In genomic region chr12:80298714-80299113, GRCm38 (mm10) we compare ENCODE assay signal across 18 mouse cellular contexts. TPM values are rescaled to one million over a fixed set of nuclear protein-coding genes. Genes with fewer than 3 reads are reported as not detected.
DNase-seq lines count a peak whose midpoint lies in the region; ATAC-seq lines count a peak whose summit lies in the region.
"Had no signal": no experiment of that assay in that cellular context is flagged by ENCODE, and none has a peak within 500 bp of the region (broad histone marks: within the 10 kb centered on the region; RNA-seq: fewer than 3 reads in every experiment).

No protein-coding gene starts in this region.

- peak overlapping the region; percentile 10; the same call in 1 of the 2 replicates for H3K27ac ChIP-seq in limb, embryonic 13.5 days
- H3K27ac ChIP-seq in limb, embryonic 10.5 days: no peak overlapping the region
- H3K27ac ChIP-seq: embryonic facial prominence, embryonic 13.5 days; forebrain, embryonic 12.5 days; hindbrain, embryonic 10.5 days; hindbrain, embryonic 14.5 days had no signal

- H3K36me3 ChIP-seq in limb, embryonic 13.5 days: no peaks in the 10 kb centered on the region
- no peaks in the 10 kb centered on the region for H3K36me3 ChIP-seq in limb, embryonic 10.5 days
- H3K36me3 ChIP-seq: embryonic facial prominence, embryonic 13.5 days; forebrain, embryonic 12.5 days; heart, embryonic 12.5 days; hindbrain, embryonic 10.5 days had no signal

- no peaks in the 10 kb centered on the region for H3K9me3 ChIP-seq in limb, embryonic 13.5 days
- H3K9me3 ChIP-seq in limb, embryonic 10.5 days (replicated peaks): no peaks in the 10 kb centered on the region
- H3K9me3 ChIP-seq: embryonic facial prominence, embryonic 13.5 days; forebrain, embryonic 12.5 days; hindbrain, embryonic 10.5 days had no signal

- H3K4me2 ChIP-seq in limb, embryonic 13.5 days (replicated peaks): no peak overlapping the region
- H3K4me2 ChIP-seq: embryonic facial prominence, embryonic 13.5 days; forebrain, embryonic 12.5 days; heart, embryonic 12.5 days; hindbrain, embryonic 14.5 days had no signal

- ATAC-seq in limb, embryonic 13.5 days (ENCODE audit: low FRiP score, low read depth): no peak
- ATAC-seq in monocyte, adult 5-6 weeks (replicated peaks; ENCODE audit: insufficient number of reproducible peaks, low FRiP score, low TSS enrichment, poor library complexity, severe bottlenecking): no peak
- ATAC-seq: forebrain, embryonic 16.5 days had no signal

- WGBS in limb, embryonic 13.5 days: 42% methylated on average over 6 of the region's 6 CpGs
- 71% methylated on average over 6 of the region's 6 CpGs for WGBS in limb, embryonic 10.5 days

- no peaks in the 10 kb centered on the region for H3K4me1 ChIP-seq in limb, embryonic 13.5 days
- peaks cover 14% of the 10 kb centered on the region for H3K4me1 ChIP-seq in limb, embryonic 10.5 days
- H3K4me1 ChIP-seq: forebrain, embryonic 12.5 days; heart, embryonic 12.5 days; hindbrain, embryonic 10.5 days had no signal

- H3K9ac ChIP-seq in limb, embryonic 13.5 days: no peak overlapping the region
- H3K9ac ChIP-seq: embryonic facial prominence, embryonic 13.5 days; forebrain, embryonic 12.5 days; heart, embryonic 12.5 days; hindbrain, embryonic 14.5 days had no signal

- no peaks in the 10 kb centered on the region for H3K27me3 ChIP-seq in limb, embryonic 13.5 days
- H3K27me3 ChIP-seq in limb, embryonic 10.5 days (ENCODE audit: low read depth, poor library complexity, severe bottlenecking): no peaks in the 10 kb centered on the region
- H3K27me3 ChIP-seq: embryonic facial prominence, embryonic 13.5 days; forebrain, embryonic 12.5 days; heart, embryonic 12.5 days had no signal

- H3K4me3 ChIP-seq in limb, embryonic 13.5 days: no peak overlapping the region
- no peak overlapping the region for H3K4me3 ChIP-seq in limb, embryonic 10.5 days
- H3K4me3 ChIP-seq: embryonic facial prominence, embryonic 13.5 days; forebrain, embryonic 12.5 days; heart, embryonic 12.5 days; hindbrain, embryonic 10.5 days had no signal

- no peak for DNase-seq in limb, embryonic 10.5 days (ENCODE audit: low spot score)
- DNase-seq in naive thymus-derived CD4-positive, alpha-beta T cell, adult 2 months (ENCODE audit: low read depth): peak; percentile 45
- DNase-seq in thymus, postnatal 25 days: peak; percentile 16
- no peak for DNase-seq in spleen, adult 12 weeks (ENCODE audit: low spot score)
- no peak for DNase-seq in gastrocnemius, adult 18-20 months (ENCODE audit: low spot score)
- DNase-seq: adrenal gland, postnatal 14 days; cerebellum, adult 18-20 months; cerebellum, adult 9-11 months; cerebellum, postnatal 36 days; gastrocnemius, postnatal 14 days had no signal

RNA-seq across cellular contexts. Expression of gene Actn1, which starts 38.5 kb away (rescaled TPM):
- polyA plus RNA-seq in limb, embryonic 13.5 days (2015; fragmentation: Nextera tagmentation; extraction: Ambion mirVana): 31.7 and 35.2 TPM in 2 replicates
- 48.6 and 49.5 TPM in 2 replicates for polyA plus RNA-seq in limb, embryonic 10.5 days (2016; fragmentation: Nextera tagmentation; extraction: Ambion mirVana)
- total RNA-seq in gastrocnemius, adult 18-20 months (2021): 10 to 100 TPM in 1 of 2 experiments, 1 to 10 TPM in 1; 7.6 to 14.3 TPM
- 4.9 to 18.8 TPM (median 7.8 TPM) in 3 replicates for total RNA-seq in monocyte, adult 5-6 weeks (2017)

Comparison
In these comparisons a context has a peak if more than half of its experiments do, and no peak if none do; other contexts are left out.
1. DNase-seq: peak in naive thymus-derived CD4-positive, alpha-beta T cell, adult 2 months (single experiment) and thymus, postnatal 25 days (single experiment); none in limb, embryonic 10.5 days (single experiment), spleen, adult 12 weeks (single experiment) and gastrocnemius, adult 18-20 months (single experiment).